Mouse (Mus musculus) erythroblast, embryonic 14.5 days (primary cell): ENCODE measurements around the gene Gzmg.

ENCODE experiments used
- GATA1 ChIP-seq: IDR thresholded peaks from 2 replicates; pipeline ENCODE4 v1.6.1; 2012; ENCODE audit warnings: low read length, inconsistent platforms, mixed read lengths
- TAL1 ChIP-seq: IDR thresholded peaks from 3 replicates; pipeline ENCODE4 v1.6.1; 2012; ENCODE audit warnings: low read length, inconsistent platforms, mixed read lengths

- no peak for TF ChIP-seq GATA1
- no peak for TF ChIP-seq TAL1
Observed at GRCm38 (mm10) chr14:56173396-56173795, 14.0 kb upstream of the Gzmg start.
